Mouse (Mus musculus) neural tube, embryonic 12.5 days (tissue): Measurements from ENCODE around the gene Csnk1e. TPM values are rescaled to one million over a fixed set of nuclear protein-coding genes. Genes with fewer than 3 reads are reported as not detected.

Experiments
- ATAC-seq: fragments of 200-750 bp; cut with Nextera tagmentation; 2 replicates; pipeline ENCODE4 v1.8.0; 2017; ENCODE audit warnings: low read depth, mild to moderate bottlenecking, moderate TSS enrichment, moderate library complexity; ENCODE audit not compliant: low FRiP score
- H3K27ac ChIP-seq: fragments of 300-500 bp; sonication (generic); 2 replicates; pipeline ENCODE4 v1.5.1; 2016
- H3K27me3 ChIP-seq: fragments of 300-500 bp; sonication (generic); replicated peaks from 2 replicates; pipeline ENCODE4 v1.6.1; 2016; ENCODE audit warnings: mild to moderate bottlenecking
- H3K36me3 ChIP-seq: fragments of 300-500 bp; sonication (generic); 2 replicates; pipeline ENCODE4 v1.6.1; 2016; ENCODE audit warnings: mild to moderate bottlenecking
- H3K4me1 ChIP-seq: fragments of 300-500 bp; sonication (generic); 2 replicates; pipeline ENCODE4 v1.6.1; 2016
- H3K4me2 ChIP-seq: fragments of 300-500 bp; sonication (generic); replicated peaks from 2 replicates; pipeline ENCODE4 v1.6.1; 2016; ENCODE audit warnings: mild to moderate bottlenecking
- H3K4me3 ChIP-seq: fragments of 300-500 bp; sonication (generic); 2 replicates; pipeline ENCODE4 v1.5.1; 2016
- H3K9ac ChIP-seq: fragments of 300-500 bp; sonication (generic); 2 replicates; pipeline ENCODE4 v1.6.1; 2016; ENCODE audit warnings: mild to moderate bottlenecking
- H3K9me3 ChIP-seq: fragments of 300-500 bp; sonication (generic); 2 replicates; pipeline ENCODE4 v1.6.1; 2016; ENCODE audit warnings: mild to moderate bottlenecking
- WGBS: fragments of 180-500 bp; shearing (Covaris S2); methylation state at CpG from one replicate; pipeline ENCODE4 v1.1.7; 2016; 5-methylcytosine and 5-hydroxymethylcytosine counted together
- polyA plus RNA-seq: library from polyadenylated mRNA; unstranded; fragments of >200 nt; fragmentation: Nextera tagmentation; extraction: Ambion mirVana; gene quantifications from 2 replicates; pipeline ENCODE4 v1.2.1, GENCODE M21; 2016

Csnk1e gene
- polyA plus RNA-seq: 303 and 308 TPM in 2 replicates

DNA sequence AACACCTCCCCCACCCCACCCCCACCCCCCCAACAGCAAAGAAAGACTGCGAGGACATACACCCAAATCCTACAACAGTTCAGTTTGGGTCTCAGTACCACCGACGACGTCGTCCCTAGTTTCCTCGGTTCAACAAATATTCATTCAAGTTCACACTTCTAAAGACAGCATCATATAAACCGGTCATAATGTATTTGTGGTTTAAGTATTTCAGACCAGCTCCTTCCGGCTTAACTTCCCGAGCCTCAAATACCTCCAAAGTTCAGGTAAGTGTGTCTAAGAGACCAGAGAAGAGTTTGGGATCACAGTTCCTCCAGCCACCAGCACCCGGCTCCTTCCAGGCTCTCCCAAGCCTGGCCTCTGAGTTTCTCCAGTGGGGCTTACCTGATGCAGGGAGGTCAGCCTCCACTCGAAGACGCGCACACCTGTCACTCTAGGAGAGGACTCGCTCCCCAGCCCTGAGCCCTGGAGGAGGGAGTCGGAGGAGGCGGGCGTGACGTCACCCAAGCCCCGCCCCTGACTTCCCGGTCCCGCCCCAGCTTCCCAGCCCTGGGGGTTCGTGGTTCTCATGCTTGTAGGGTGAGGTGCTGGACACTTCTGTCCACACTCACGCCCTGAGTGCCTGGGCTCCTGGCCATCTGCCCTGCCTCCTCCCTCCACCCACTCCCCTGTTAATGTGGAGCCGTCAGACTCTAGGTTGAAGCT, at the start of gene Csnk1e:
Gene Csnk1e (minus strand): TSS at position 461 of the 705 bp plus-strand sequence.
- no peaks in the 10 kb centered on the region for H3K9me3 ChIP-seq
- WGBS: 3% methylated on average over 24 of the region's 24 CpGs
- no peaks in the 10 kb centered on the region for H3K36me3 ChIP-seq
- peaks cover 7% of the 10 kb centered on the region; the same call in 1 of the 2 replicates for H3K27me3 ChIP-seq
- H3K4me1 ChIP-seq: peaks cover 9% of the 10 kb centered on the region
- peak within 1 kb of the TSS; percentile 30 for H3K4me3 ChIP-seq
- H3K27ac ChIP-seq: no peak within 1 kb of the TSS
- H3K4me2 ChIP-seq: peak within 1 kb of the TSS; percentile 68
- H3K9ac ChIP-seq: 0 out of 2 replicates have a peak within 1 kb of the TSS, but pooled peaks have one; percentile 40
- ATAC-seq: no peak

GRCm38 (mm10) chr15:79504707-79505452, 49.5 kb upstream of the Csnk1e start, which contains the start of gene Kcnj4:
TSS of gene Kcnj4 (minus strand) at chr15:79505241.
- ATAC-seq: no peak
- peaks cover 22% of the 10 kb centered on the region for H3K4me1 ChIP-seq
- no peak within 1 kb of the TSS for H3K27ac ChIP-seq
- H3K9ac ChIP-seq: peak within 1 kb of the TSS; percentile 64
- H3K4me3 ChIP-seq: peak within 1 kb of the TSS; percentile 52
- H3K9me3 ChIP-seq: no peaks in the 10 kb centered on the region
- H3K27me3 ChIP-seq: peaks cover 84% of the 10 kb centered on the region
- H3K4me2 ChIP-seq: peak within 1 kb of the TSS; percentile 99
- under 1% methylated on average over 60 of the region's 60 CpGs for WGBS
- H3K36me3 ChIP-seq: no peaks in the 10 kb centered on the region

DNA sequence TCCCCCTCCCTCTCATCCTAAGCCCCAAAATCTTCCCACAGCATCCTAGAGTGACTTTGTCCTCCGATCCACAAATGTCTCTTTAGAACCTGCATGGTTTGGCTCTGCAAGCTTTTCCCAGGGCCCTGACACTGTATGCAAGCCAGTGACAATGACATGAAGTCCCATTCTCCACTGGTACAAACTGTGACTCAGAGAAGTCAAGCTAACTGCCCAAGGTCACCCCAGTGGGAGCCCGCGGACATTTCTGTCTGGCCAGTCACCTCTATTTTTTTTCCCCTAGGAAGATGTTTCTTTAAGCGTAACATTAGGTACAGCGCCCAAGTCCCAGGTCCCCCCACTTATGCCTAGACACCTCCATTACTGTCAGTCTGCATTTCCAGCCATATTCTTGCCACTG, 48.1 kb upstream of the Csnk1e start:
- H3K9me3 ChIP-seq: no peaks in the 10 kb centered on the region
- 79% methylated on average over 5 of the region's 5 CpGs for WGBS
- no peak overlapping the region for H3K4me2 ChIP-seq
- no peaks in the 10 kb centered on the region for H3K36me3 ChIP-seq
- no peak overlapping the region for H3K9ac ChIP-seq
- H3K4me3 ChIP-seq: no peak overlapping the region
- H3K27me3 ChIP-seq: peaks cover 76% of the 10 kb centered on the region
- no peak overlapping the region for H3K27ac ChIP-seq
- H3K4me1 ChIP-seq: peaks cover 22% of the 10 kb centered on the region
- no peak for ATAC-seq

GRCm38 (mm10) chr15:79502891-79503341, 47.5 kb upstream of the Csnk1e start:
- Histone ChIP-seq H3K4me1 (peaks cover 22% of the 10 kb centered on the region), H3K4me2 (no peak overlapping the region), H3K27ac (no peak overlapping the region), H3K9me3 (no peaks in the 10 kb centered on the region), H3K9ac (no peak overlapping the region), H3K27me3 (peaks cover 70% of the 10 kb centered on the region), H3K36me3 (no peaks in the 10 kb centered on the region), H3K4me3 (no peak overlapping the region)
- no peak for ATAC-seq
- 28% methylated on average over 18 of the region's 18 CpGs for WGBS

DNA sequence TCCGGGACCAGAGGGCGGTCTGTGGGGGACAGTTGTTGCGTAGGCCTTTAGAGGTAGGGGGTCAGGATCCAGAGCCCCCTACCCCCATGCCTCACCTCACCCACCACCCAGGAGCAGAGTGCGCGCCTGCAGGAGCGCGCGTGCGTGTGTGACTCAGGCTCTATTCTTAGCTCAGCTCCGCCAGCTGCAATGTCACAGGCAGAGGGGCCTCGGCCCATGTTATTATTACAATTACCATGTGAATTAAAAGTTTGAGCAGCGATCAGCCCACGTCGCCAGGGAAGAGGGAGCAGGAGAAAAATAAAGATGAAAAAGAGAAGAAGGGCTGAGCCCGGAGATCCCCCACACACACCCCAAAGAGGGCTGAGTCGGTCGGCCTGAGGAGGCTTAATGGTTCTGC, 44.7 kb upstream of the Csnk1e start:
- 78% methylated on average over 17 of the region's 17 CpGs for WGBS
- no peak overlapping the region for H3K9ac ChIP-seq

DNA sequence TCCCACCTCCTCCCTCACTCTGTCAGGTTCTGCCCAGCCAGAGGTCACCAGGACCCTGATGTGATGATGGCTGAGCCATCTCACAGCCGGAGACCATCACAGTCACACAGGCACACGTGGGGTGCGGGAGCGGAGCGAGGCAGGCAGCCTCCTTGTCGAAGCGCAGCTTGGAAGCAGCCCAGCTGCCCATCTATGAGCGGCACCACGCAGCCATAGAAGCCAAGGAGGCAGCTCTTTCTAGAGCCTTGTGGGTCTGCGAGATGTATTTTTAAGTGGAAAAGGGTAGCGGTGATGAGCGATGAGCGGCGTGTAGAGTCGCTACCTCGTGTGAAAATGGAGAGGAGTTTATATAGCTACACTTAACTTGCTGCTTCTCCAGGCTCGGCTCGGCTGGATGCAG, 38.2 kb upstream of the Csnk1e start:
- Histone ChIP-seq H3K9me3 (no peaks in the 10 kb centered on the region), H3K27me3 (peaks cover 21% of the 10 kb centered on the region), H3K9ac (no peak overlapping the region), H3K4me2 (no peak overlapping the region), H3K4me1 (peaks cover 4% of the 10 kb centered on the region; the same call in 1 of the 2 replicates), H3K36me3 (no peaks in the 10 kb centered on the region), H3K4me3 (no peak overlapping the region), H3K27ac (no peak overlapping the region)
- 53% methylated on average over 18 of the region's 18 CpGs for WGBS
- ATAC-seq: no peak

More for the DNA sequence above, 44.7 kb upstream of the Csnk1e start:
- Histone ChIP-seq H3K4me3 (no peak overlapping the region), H3K27me3 (peaks cover 44% of the 10 kb centered on the region), H3K9me3 (no peaks in the 10 kb centered on the region), H3K36me3 (no peaks in the 10 kb centered on the region), H3K4me2 (no peak overlapping the region), H3K27ac (no peak overlapping the region), H3K4me1 (peaks cover 10% of the 10 kb centered on the region)
- no peak for ATAC-seq

DNA sequence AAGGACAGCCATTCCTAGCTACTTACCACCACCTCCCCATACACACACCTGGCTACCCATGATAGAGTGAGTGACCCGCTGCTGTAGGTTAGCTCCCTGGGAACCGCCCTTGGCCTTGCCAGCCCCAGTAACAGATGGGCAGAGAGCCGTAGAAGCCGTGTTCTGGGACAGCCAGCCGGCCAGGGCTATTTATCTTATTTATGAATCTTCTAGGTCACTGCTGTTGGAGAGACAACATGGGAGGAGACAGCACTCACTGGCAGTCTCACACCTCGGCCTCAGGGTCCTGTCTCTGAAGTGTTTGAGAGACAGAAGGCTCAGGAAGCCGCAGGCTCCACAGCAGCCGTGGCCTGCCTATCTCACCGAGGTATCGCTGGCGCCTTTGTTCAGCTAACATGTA, 34.1 kb upstream of the Csnk1e start:
- Histone ChIP-seq H3K27ac (no peak overlapping the region), H3K4me3 (no peak overlapping the region), H3K4me1 (peaks cover 4% of the 10 kb centered on the region; the same call in 1 of the 2 replicates), H3K9me3 (no peaks in the 10 kb centered on the region), H3K4me2 (no peak overlapping the region), H3K27me3 (peaks cover 15% of the 10 kb centered on the region), H3K36me3 (no peaks in the 10 kb centered on the region), H3K9ac (no peak overlapping the region)
- 64% methylated on average over 11 of the region's 11 CpGs for WGBS
- ATAC-seq: no peak

DNA sequence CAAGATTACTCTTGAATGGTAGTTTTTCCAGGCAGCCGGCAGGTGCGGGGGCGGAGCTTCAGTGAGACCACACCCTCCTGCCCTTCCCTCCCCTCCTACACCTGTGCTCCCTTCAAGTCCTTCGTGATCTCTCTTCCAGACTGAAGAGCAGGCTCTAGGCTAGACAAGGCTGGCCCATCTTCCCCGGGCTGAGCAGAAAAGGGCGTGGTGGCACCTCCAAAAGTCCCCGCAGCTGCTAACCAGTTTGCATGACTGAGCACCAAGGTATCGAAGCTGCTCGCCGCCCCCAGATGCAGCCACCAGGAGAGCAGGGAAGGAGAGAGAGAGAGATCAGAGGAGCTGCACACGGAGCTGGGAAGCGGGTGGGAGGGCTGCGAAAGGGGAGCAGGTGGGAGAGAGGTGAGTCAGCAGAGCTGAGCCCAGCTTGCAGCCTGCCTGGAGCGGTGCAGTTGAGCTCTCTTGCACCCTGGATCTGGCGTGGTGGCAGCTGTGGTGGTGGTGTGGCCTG, 25.9 kb upstream of the Csnk1e start:
- no peak overlapping the region for H3K27ac ChIP-seq
- H3K4me1 ChIP-seq: no peaks in the 10 kb centered on the region
- H3K36me3 ChIP-seq: no peaks in the 10 kb centered on the region
- H3K9me3 ChIP-seq: no peaks in the 10 kb centered on the region
- no peak for ATAC-seq
- H3K4me3 ChIP-seq: no peak overlapping the region
- H3K27me3 ChIP-seq: peaks cover 13% of the 10 kb centered on the region; the same call in 1 of the 2 replicates
- WGBS: 9% methylated on average over 15 of the region's 15 CpGs
- H3K4me2 ChIP-seq: no peak overlapping the region
- no peak overlapping the region for H3K9ac ChIP-seq

DNA sequence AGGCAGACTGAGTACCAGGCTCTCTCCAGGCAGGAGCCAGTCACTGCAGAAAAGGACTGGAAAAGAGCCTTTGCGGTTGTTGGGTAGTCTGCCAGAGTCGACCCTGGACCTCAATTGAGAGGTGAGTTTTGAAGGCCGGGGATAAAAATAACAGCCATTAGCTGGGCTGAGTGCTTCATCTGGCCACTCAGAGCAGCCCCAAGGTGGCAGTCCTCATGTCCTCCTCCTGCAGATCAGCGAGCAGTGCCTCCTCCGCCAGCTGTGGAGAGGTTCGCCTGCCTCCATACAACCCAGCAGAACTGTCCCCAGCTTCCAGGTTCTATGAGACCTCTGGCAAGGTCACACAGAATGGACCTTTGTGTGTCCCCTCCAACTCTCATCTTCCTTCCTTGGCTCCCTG, 21.9 kb upstream of the Csnk1e start:
- no peak overlapping the region for H3K27ac ChIP-seq
- no peak overlapping the region for H3K4me2 ChIP-seq
- no peaks in the 10 kb centered on the region for H3K4me1 ChIP-seq
- no peaks in the 10 kb centered on the region for H3K36me3 ChIP-seq
- no peak overlapping the region for H3K4me3 ChIP-seq
- no peak for ATAC-seq
- 64% methylated on average over 6 of the region's 6 CpGs for WGBS
- no peak overlapping the region for H3K9ac ChIP-seq
- H3K27me3 ChIP-seq: peaks cover 8% of the 10 kb centered on the region; the same call in 1 of the 2 replicates
- no peaks in the 10 kb centered on the region for H3K9me3 ChIP-seq

DNA sequence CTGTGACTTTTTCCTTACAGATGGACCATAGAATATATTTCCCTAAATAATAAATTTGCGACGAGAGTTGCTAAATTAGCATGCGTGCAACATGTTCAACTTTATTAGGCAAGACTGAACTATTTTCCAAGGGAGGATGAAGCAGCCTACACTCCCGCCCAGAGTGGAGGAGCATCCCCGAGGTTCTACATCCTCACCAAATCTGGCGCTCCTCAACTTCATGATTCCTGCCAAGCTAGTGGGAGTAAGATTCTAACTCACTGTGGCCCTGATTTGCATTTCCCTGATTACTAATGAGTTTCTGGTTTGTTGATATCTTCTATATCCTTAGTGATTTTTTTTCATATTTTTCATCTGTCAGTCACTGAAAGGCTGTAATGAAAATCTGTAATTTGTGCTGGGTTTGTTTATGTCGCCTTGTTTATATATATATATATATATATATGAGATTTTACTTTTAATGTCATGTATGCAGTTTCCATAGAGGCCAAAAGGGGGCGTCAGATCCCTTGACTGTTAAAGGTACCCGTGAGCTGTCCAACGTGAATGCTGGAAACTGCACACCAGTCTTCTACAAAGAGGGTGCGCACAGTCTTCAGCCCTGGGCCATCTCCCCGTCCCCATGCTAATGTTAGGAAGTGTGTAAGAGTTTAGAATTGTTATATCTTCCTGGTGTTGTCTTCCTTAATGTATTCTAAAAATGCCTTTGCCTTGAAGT, 18.4 kb upstream of the Csnk1e start:
- Histone ChIP-seq H3K9me3 (no peaks in the 10 kb centered on the region), H3K9ac (no peak overlapping the region), H3K27ac (no peak overlapping the region), H3K4me1 (no peaks in the 10 kb centered on the region), H3K4me2 (no peak overlapping the region), H3K4me3 (no peak overlapping the region), H3K36me3 (no peaks in the 10 kb centered on the region), H3K27me3 (no peaks in the 10 kb centered on the region)
- no peak for ATAC-seq
- 57% methylated on average over 12 of the region's 12 CpGs for WGBS

- WGBS: 82% methylated on average over 5 of the region's 5 CpGs
- no peak overlapping the region for H3K27ac ChIP-seq
- H3K4me2 ChIP-seq: no peak overlapping the region
- no peak overlapping the region for H3K4me3 ChIP-seq
- H3K4me1 ChIP-seq: no peaks in the 10 kb centered on the region
- H3K9ac ChIP-seq: no peak overlapping the region
- no peak for ATAC-seq
- no peaks in the 10 kb centered on the region for H3K27me3 ChIP-seq
- no peaks in the 10 kb centered on the region for H3K9me3 ChIP-seq
- no peaks in the 10 kb centered on the region for H3K36me3 ChIP-seq
These were observed 17.7 kb upstream of the Csnk1e start for GRCm38 (mm10) chr15:79473042-79473441.

- Histone ChIP-seq H3K9ac (no peak overlapping the region), H3K4me1 (no peaks in the 10 kb centered on the region), H3K4me3 (no peak overlapping the region), H3K9me3 (no peaks in the 10 kb centered on the region), H3K27ac (no peak overlapping the region), H3K4me2 (peak overlapping the region; percentile 38; the same call in 1 of the 2 replicates), H3K27me3 (no peaks in the 10 kb centered on the region), H3K36me3 (no peaks in the 10 kb centered on the region)
- 57% methylated on average over 10 of the region's 10 CpGs for WGBS
- ATAC-seq: no peak
These were observed 15.7 kb upstream of the Csnk1e start for GRCm38 (mm10) chr15:79471095-79471494.
